In the genomic region with DNA sequence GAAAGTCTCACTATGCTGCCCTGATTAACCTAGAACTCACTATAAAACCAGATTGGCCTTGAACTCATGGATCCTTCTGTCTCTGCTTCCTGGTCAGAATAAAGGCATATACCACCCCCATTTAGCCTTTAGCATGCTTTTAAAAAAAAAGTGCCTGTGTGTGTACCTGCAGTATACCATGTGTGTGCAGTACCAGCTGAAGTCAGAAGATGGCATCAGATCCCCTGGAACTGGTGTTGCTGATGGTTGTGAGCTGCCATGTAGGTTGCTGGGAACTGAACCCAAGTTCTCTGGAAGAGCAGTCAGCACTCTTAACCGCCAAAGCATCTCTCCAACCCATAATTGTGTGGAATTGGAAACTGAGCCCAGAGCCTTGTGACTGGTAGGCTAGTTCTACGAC, we compare ENCODE assay signal across 19 mouse cellular contexts. TPM values are rescaled to one million over a fixed set of nuclear protein-coding genes. Genes with fewer than 3 reads are reported as not detected.
DNase-seq lines count a peak whose midpoint lies in the region; TF ChIP-seq lines count a peak whose summit lies in the region.
"Had no signal": no experiment of that assay in that cellular context is flagged by ENCODE, and none has a peak within 500 bp of the region (broad histone marks: within the 10 kb centered on the region; RNA-seq: fewer than 3 reads in every experiment).

No protein-coding gene starts in this region.

- no peaks in the 10 kb centered on the region for H3K4me1 ChIP-seq in E14TG2a.4 (replicated peaks; ENCODE audit: low read depth, low read length)
- H3K4me1 ChIP-seq in cerebellum, adult 2 months (ENCODE audit: control insufficient read depth, insufficient read depth, low read length) = no peaks in the 10 kb centered on the region
- H3K4me1 ChIP-seq: embryonic facial prominence, embryonic 12.5 days; hindbrain, embryonic 15.5 days; limb, embryonic 10.5 days; liver, embryonic 13.5 days; midbrain, embryonic 10.5 days; neural tube, embryonic 12.5 days; stomach, embryonic 15.5 days had no signal

- H3K36me3 ChIP-seq in E14TG2a.4 (ENCODE audit: insufficient read depth, low read length) = no peaks in the 10 kb centered on the region
- H3K36me3 ChIP-seq: embryonic facial prominence, embryonic 12.5 days; hindbrain, embryonic 15.5 days; limb, embryonic 10.5 days; midbrain, embryonic 10.5 days; neural tube, embryonic 12.5 days; stomach, embryonic 15.5 days had no signal

- TF ChIP-seq CTCF in layer of hippocampus, adult 2 months (conservative IDR thresholded peaks at IDR 0.05) = peak; percentile 42
- peak; percentile 53 for TF ChIP-seq CTCF in E14TG2a.4 (conservative IDR thresholded peaks at IDR 0.05; ENCODE audit: low read length)
- no peak for TF ChIP-seq CTCF in cerebellum, adult 2 months (IDR thresholded peaks at IDR 0.05; ENCODE audit: borderline replicate concordance, insufficient read depth, low read depth, low read length)

- peaks cover 16% of the 10 kb centered on the region for H3K9me3 ChIP-seq in E14TG2a.4 (ENCODE audit: low read length)
- H3K9me3 ChIP-seq: embryonic facial prominence, embryonic 12.5 days; hindbrain, embryonic 15.5 days; limb, embryonic 10.5 days; liver, embryonic 13.5 days; midbrain, embryonic 10.5 days; stomach, embryonic 15.5 days had no signal

- no peak overlapping the region for H3K27ac ChIP-seq in layer of hippocampus, adult 2 months
- H3K27ac ChIP-seq in cerebellum, adult 2 months (ENCODE audit: insufficient read depth, low read length) = no peak overlapping the region
- H3K27ac ChIP-seq: embryonic facial prominence, embryonic 12.5 days; hindbrain, embryonic 15.5 days; limb, embryonic 10.5 days; liver, embryonic 13.5 days; midbrain, embryonic 10.5 days; neural tube, embryonic 12.5 days; stomach, embryonic 15.5 days had no signal

- no peak for DNase-seq in layer of hippocampus, adult 2 months (ENCODE audit: low spot score in 2 of 2)
- no peak for DNase-seq in layer of hippocampus, postnatal 25 days (ENCODE audit: extremely low spot score in 1 of 2, low spot score in 1 of 2)
- peak; percentile 30 to 37 for DNase-seq in B cell, adult 2 months
- DNase-seq in ZHBTc4 (ENCODE audit: low read depth, low spot score) = peak; percentile 58
- DNase-seq in heart, postnatal 4 days = no peak
- no peak for DNase-seq in cerebellum, adult 2 months
- DNase-seq: adrenal gland, postnatal 25 days; cerebellum, adult 18-20 months; gastrocnemius, postnatal 14 days; heart, postnatal 10 days; kidney, adult 9 months; liver, embryonic 13.5 days had no signal

- peaks cover 4% of the 10 kb centered on the region; the same call in 1 of the 2 replicates for H3K27me3 ChIP-seq in E14TG2a.4 (ENCODE audit: insufficient read depth, low read length)
- H3K27me3 ChIP-seq in cerebellum, adult 2 months (ENCODE audit: control insufficient read depth, insufficient read depth, low read length) = no peaks in the 10 kb centered on the region
- H3K27me3 ChIP-seq: embryonic facial prominence, embryonic 12.5 days; hindbrain, embryonic 15.5 days; liver, embryonic 13.5 days; neural tube, embryonic 12.5 days; stomach, embryonic 15.5 days had no signal

- H3K4me3 ChIP-seq in layer of hippocampus, adult 2 months = no peak overlapping the region
- H3K4me3 ChIP-seq in E14TG2a.4 (replicated peaks; ENCODE audit: low read length) = no peak overlapping the region
- no peak overlapping the region for H3K4me3 ChIP-seq in cerebellum, adult 2 months (replicated peaks; ENCODE audit: insufficient read depth, low read depth, low read length)
- H3K4me3 ChIP-seq: embryonic facial prominence, embryonic 12.5 days; hindbrain, embryonic 15.5 days; limb, embryonic 10.5 days; liver, embryonic 13.5 days; midbrain, embryonic 10.5 days; neural tube, embryonic 12.5 days; stomach, embryonic 15.5 days had no signal

- 100% methylated on average over 2 of the region's 2 CpGs for WGBS in cerebellum, adult 2 months

- TF ChIP-seq POLR2A in cerebellum, adult 2 months (IDR thresholded peaks at IDR 0.05; ENCODE audit: borderline replicate concordance, insufficient read depth, low read length) = no peak

RNA-seq across cellular contexts. Expression of gene P2rx4, which starts 9.4 kb away (rescaled TPM):
- total RNA-seq in layer of hippocampus, adult 2 months (2021) = 10 to 100 TPM; 11.4 to 15.0 TPM
- total RNA-seq in layer of hippocampus, postnatal 25 days (2021) = 10 to 100 TPM; 11.4 to 15.0 TPM
- 10 to 100 TPM; 17.9 to 19.0 TPM for total RNA-seq in heart, postnatal 4 days (2021)
- polyA plus RNA-seq in cerebellum, adult 2 months (2012; rRNA removed) = 42.0 and 48.3 TPM in 2 replicates

Comparison
In these comparisons a context has a peak if more than half of its experiments do, and no peak if none do; other contexts are left out.
1. DNase-seq: peak in B cell, adult 2 months (2 of 2) and ZHBTc4 (single experiment); none in layer of hippocampus, adult 2 months (0 of 2), layer of hippocampus, postnatal 25 days (0 of 2), heart, postnatal 4 days (single experiment) and cerebellum, adult 2 months (0 of 2).